Mouse (Mus musculus) forebrain, embryonic 10.5 days (tissue): ENCODE results near the gene Zfhx2. TPM values are rescaled to one million over a fixed set of nuclear protein-coding genes. Genes with fewer than 3 reads are reported as not detected.

Experiments used
- DNase-seq: peaks from one replicate; pipeline ENCODE4 v3.0.0-alpha.2; 2017; ENCODE audit warnings: low spot score; ENCODE audit errors: extremely low spot score
- H3K27ac ChIP-seq: fragments of 300-500 bp; sonication (generic); 2 replicates; pipeline ENCODE4 v1.5.1; 2016; ENCODE audit warnings: mild to moderate bottlenecking
- H3K27me3 ChIP-seq: fragments of 300-500 bp; sonication (generic); 2 replicates; pipeline ENCODE4 v1.6.1; 2016; ENCODE audit warnings: mild to moderate bottlenecking; ENCODE audit not compliant: poor library complexity, severe bottlenecking
- H3K36me3 ChIP-seq: fragments of 300-500 bp; sonication (generic); replicated peaks from 2 replicates; pipeline ENCODE4 v1.6.1; 2016; ENCODE audit warnings: mild to moderate bottlenecking, moderate library complexity
- H3K4me1 ChIP-seq: fragments of 300-500 bp; sonication (generic); 2 replicates; pipeline ENCODE4 v1.6.1; 2016
- H3K4me3 ChIP-seq: fragments of 300-500 bp; sonication (generic); 2 replicates; pipeline ENCODE4 v1.5.1; 2016; ENCODE audit warnings: mild to moderate bottlenecking, moderate library complexity
- H3K9me3 ChIP-seq: fragments of 300-500 bp; sonication (generic); 2 replicates; pipeline ENCODE4 v1.6.1; 2016; ENCODE audit warnings: mild to moderate bottlenecking, moderate library complexity
- WGBS: fragments of 180-500 bp; shearing (Covaris S2); methylation state at CpG from one replicate; pipeline ENCODE4 v1.1.7; 2016; 5-methylcytosine and 5-hydroxymethylcytosine counted together
- polyA plus RNA-seq: library from polyadenylated mRNA; unstranded; fragments of >200 nt; fragmentation: Nextera tagmentation; extraction: Ambion mirVana; gene quantifications from 2 replicates; pipeline ENCODE4 v1.2.1, GENCODE M21; 2016

The Zfhx2 gene
- polyA plus RNA-seq, 1 experiment from 2014 or later, result 9.2 TPM

DNA sequence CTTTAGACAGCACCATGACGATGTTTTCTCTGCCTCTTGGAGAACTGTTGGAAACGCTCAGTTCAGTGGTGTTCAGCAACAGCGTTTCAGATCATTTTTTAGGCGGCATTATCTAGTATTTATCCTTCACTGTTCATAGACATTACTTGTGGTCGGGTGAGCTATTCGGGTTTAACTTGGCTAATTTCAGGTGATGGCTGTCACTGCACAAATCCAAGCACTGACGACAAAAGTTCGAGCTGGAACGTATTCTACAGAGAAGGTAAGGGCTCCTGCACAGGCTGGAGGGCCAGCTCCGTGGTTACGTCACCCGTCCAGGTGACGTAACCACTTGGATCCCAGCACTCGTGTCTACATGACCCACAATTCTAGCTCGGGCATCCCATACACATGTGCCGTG, 75.2 kb downstream of the Zfhx2 start:
- H3K27ac ChIP-seq, result no peak overlapping the region
- 94% methylated on average over 16 of the region's 16 CpGs for WGBS
- no peaks in the 10 kb centered on the region for H3K27me3 ChIP-seq
- H3K36me3 ChIP-seq, result peaks cover 47% of the 10 kb centered on the region
- DNase-seq, result no peak
- H3K9me3 ChIP-seq, result no peaks in the 10 kb centered on the region
- H3K4me1 ChIP-seq, result peaks cover 15% of the 10 kb centered on the region
- peak overlapping the region; percentile 80; the same call in 1 of the 2 replicates for H3K4me3 ChIP-seq

DNA sequence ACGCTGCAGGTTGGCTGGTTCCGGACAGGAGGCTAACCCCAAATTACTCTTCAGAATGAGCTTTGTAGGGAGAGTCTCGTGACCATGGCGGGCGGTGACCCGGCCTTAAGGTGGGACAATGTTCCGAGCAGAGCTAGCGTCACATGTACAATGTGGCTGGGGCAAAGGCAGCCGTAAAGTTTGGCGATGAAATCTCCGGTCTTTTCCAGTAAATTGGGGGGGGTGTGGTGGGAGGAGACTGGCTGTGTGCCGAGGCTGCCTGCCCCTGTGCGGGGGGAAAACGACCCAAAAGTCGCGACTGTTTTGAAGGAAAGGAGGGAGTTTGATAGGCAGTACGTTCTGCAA, 76.4 kb downstream of the Zfhx2 start:
- peak overlapping the region; percentile 87 for H3K27ac ChIP-seq

DNA sequence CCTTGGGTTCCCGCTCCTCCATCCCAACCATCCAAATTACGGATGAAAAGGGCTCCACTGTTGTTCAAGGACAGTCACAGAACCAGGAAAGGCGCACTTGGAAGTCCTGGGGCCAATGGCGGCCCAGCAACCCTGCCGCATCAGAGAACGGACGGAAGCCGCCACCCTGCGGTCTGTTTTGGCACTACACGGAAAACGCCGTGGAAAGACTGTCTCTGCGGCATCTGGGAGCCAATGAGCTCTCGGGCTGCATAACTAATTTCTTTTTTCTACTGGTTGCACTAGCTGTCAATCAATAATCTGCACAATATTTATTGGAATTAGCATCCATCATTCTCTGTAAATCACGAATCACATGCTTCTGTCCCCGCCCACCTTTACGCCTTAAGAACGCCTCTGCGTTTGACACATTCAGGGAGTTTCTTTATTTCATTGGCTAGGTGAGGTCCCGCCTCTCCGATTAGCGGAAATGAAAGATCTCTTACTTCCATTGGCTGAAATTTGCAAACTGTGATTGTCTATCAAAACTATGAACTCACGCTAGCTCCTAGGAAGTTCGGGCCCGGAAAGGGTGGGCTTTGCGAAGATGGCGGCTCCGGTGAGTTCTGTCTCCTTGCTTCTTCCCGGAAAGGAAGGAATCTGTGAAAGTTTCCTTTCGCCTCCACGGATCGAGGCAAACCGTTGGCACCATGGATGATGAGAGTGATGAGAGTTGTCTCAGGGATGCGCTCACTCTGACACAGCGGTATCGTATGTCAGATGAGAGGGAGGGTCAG, 76.9 kb downstream of the Zfhx2 start, which contains the start of gene Ngdn:
Gene Ngdn (plus strand): TSS at position 464 of the 776 bp plus-strand sequence.
- peak; percentile 97 for DNase-seq
- under 1% methylated on average over 36 of the region's 36 CpGs for WGBS
- H3K27ac ChIP-seq, result peak within 1 kb of the TSS; percentile 94
- H3K9me3 ChIP-seq, result no peaks in the 10 kb centered on the region
- H3K4me1 ChIP-seq, result peaks cover 15% of the 10 kb centered on the region
- H3K27me3 ChIP-seq, result no peaks in the 10 kb centered on the region
- peaks cover 30% of the 10 kb centered on the region for H3K36me3 ChIP-seq
- peak within 1 kb of the TSS; percentile 80 for H3K4me3 ChIP-seq

More for the DNA sequence above, 76.4 kb downstream of the Zfhx2 start:
- peaks cover 15% of the 10 kb centered on the region for H3K4me1 ChIP-seq
- no peak for DNase-seq
- H3K9me3 ChIP-seq, result no peaks in the 10 kb centered on the region
- H3K4me3 ChIP-seq, result peak overlapping the region; percentile 80
- no peaks in the 10 kb centered on the region for H3K27me3 ChIP-seq
- WGBS, result under 1% methylated on average over 17 of the region's 17 CpGs
- H3K36me3 ChIP-seq, result peaks cover 36% of the 10 kb centered on the region

- H3K27me3 ChIP-seq, result no peaks in the 10 kb centered on the region
- peaks cover 24% of the 10 kb centered on the region for H3K36me3 ChIP-seq
- H3K9me3 ChIP-seq, result no peaks in the 10 kb centered on the region
- peak overlapping the region; percentile 80 for H3K4me3 ChIP-seq
- peak overlapping the region; percentile 94 for H3K27ac ChIP-seq
- under 1% methylated on average over 27 of the region's 27 CpGs for WGBS
- DNase-seq, result no peak
- peaks cover 15% of the 10 kb centered on the region for H3K4me1 ChIP-seq
Observed at GRCm38 (mm10) chr14:55014591-55014990, 77.5 kb downstream of the Zfhx2 start.

GRCm38 (mm10) chr14:55011116-55011515, 81.0 kb downstream of the Zfhx2 start:
- DNase-seq, result no peak
- H3K36me3 ChIP-seq, result no peaks in the 10 kb centered on the region
- no peaks in the 10 kb centered on the region for H3K27me3 ChIP-seq
- H3K9me3 ChIP-seq, result no peaks in the 10 kb centered on the region
- H3K4me1 ChIP-seq, result peaks cover 9% of the 10 kb centered on the region
- H3K4me3 ChIP-seq, result no peak overlapping the region
- H3K27ac ChIP-seq, result no peak overlapping the region
- 57% methylated on average over 4 of the region's 4 CpGs for WGBS

Other genes with a start within 250 kb of the Zfhx2 start
- gene Homez, start 221.4 kb downstream of the Zfhx2 start, polyA plus RNA-seq, result 24.0 and 29.5 TPM in 2 replicates
- 0.96 and 1.0 TPM in 2 replicates for gene Ppp1r3e, start 214.8 kb downstream of the Zfhx2 start, polyA plus RNA-seq
- 2.2 and 2.5 TPM in 2 replicates for gene Bcl2l2, start 208.9 kb downstream of the Zfhx2 start, polyA plus RNA-seq
- gene Gm20521, start 208.9 kb downstream of the Zfhx2 start, polyA plus RNA-seq, result not detected in 2 replicates
- 168 and 174 TPM in 2 replicates for gene Pabpn1, start 199.8 kb downstream of the Zfhx2 start, polyA plus RNA-seq
- gene Slc22a17, start 179.2 kb downstream of the Zfhx2 start, polyA plus RNA-seq, result 38.8 and 40.0 TPM in 2 replicates
- gene Efs, start 166.2 kb downstream of the Zfhx2 start, polyA plus RNA-seq, result 38.3 and 39.0 TPM in 2 replicates
- gene Il25, start 159.6 kb downstream of the Zfhx2 start, polyA plus RNA-seq, result not detected in 2 replicates
- gene Cmtm5, start 156.1 kb downstream of the Zfhx2 start, polyA plus RNA-seq, result 0.26 and 0.81 TPM in 2 replicates
- gene Myh6, start 125.4 kb downstream of the Zfhx2 start, polyA plus RNA-seq, result 0.38 and 0.41 TPM in 2 replicates
- not detected in 2 replicates for gene Gm17428, start 115.4 kb downstream of the Zfhx2 start, polyA plus RNA-seq
- 0.63 and 0.72 TPM in 2 replicates for gene Myh7, start 97.7 kb downstream of the Zfhx2 start, polyA plus RNA-seq
- 102 and 104 TPM in 2 replicates for gene Ngdn, start 76.9 kb downstream of the Zfhx2 start, polyA plus RNA-seq
- gene Thtpa, start 2.5 kb upstream of the Zfhx2 start, polyA plus RNA-seq, result 30.5 and 31.4 TPM in 2 replicates
- 16.4 and 18.5 TPM in 2 replicates for gene Ap1g2, start 14.3 kb upstream of the Zfhx2 start, polyA plus RNA-seq
- gene Jph4, start 24.6 kb upstream of the Zfhx2 start, polyA plus RNA-seq, result 0.31 and 0.56 TPM in 2 replicates
- not detected in 2 replicates for gene Dhrs2, start 129.7 kb upstream of the Zfhx2 start, polyA plus RNA-seq